Mouse (Mus musculus) layer of hippocampus, adult 8-10 months (tissue): ENCODE measurements at regions not wholly inside any gene's neighbourhood (a gene's known extent, or its start where the extent isn't known, plus 50 kb on each side); places are given as distances from the start of the nearest gene placed in this dataset.
"Not testable (repeated sequence)": the region's sequence is repeated elsewhere in the genome, so short reads cannot be mapped to it uniquely, and the experiment has no call there.

Source experiments
- DNase-seq, 2 experiments: peaks; one replicate each; pipeline ENCODE4 v3.0.0; 2022; ENCODE audit warnings: low spot score in 2 of 2

DNA sequence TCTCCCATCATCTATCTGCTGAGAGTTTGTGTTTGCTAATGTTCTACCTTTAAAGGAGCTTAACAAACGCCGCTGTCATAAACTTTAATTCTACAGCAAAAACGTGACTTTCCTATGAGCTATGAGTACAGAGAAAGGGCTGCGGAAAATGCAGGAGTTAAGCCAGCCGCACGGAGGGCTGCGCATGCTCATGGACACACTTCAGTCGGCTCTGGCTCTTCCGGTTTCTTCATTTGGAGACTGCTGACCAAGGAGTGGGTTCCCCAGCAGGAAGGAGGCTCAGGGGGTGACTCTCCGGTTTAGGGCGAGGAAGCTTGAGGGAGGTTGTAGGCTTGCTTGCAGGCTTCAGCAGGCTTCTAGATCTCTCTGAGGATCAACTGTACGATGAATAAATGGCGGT, 59.3 kb downstream of the Sox2 start:
- DNase-seq: no peak

DNA sequence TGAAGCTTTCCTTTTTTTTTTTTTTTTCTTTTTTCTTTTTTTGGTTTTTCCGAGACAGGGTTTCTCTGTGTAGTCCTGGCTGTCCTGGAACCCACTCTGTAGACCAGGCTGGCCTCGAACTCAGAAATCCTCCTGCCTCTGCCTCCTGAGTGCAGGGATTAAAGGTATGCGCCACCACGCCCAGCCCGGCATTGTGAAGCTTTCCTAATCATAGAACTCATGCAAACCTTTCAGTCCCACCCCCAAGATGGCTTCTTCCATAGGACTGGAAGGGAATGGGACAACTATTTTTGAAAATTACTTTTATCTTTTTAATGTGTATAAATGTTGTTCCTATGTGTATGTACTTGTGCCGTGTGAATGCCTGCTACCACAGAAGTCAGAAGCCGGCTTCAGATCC, 61.9 kb downstream of the Sox2 start:
- not testable (repeated sequence) for DNase-seq

DNA sequence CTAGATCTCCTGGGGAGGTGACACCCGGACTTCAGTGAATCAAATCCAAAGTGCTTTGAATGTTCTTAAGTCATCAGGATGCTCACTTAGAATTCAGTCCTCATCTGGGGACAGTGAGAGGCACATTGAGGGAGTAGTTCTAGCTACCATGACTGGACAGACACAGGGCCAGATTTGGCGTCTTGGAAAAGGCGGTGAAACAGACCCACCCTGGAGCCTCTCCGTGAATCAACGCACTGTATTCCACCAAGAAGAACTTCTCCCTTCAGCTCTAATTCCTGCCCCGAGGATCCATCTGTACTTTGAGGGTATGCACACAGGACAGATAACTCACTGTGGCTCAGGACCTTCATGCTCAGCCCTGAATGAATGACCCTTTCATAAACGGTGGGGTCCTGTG, 72.3 kb downstream of the Sox2 start:
- no peak for DNase-seq

DNA sequence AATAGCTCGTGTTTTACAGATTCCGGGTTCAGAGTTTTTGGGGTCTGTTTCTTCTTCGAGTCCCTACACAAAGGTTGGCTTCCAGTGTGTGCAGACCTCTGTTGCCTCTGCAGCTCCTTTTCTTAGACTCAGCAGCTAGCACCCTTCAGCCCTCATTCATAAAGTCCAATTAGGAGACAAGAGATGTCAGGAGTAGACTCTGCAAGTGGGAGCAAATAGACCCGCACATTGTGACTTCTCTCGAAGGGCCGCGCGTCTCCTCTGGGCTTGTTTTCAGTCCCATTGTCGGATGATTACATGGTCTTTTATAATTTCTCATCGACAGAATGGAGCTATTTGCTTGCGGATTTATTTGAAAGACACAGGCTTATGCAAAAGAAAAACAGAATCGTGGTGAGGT, 76.8 kb downstream of the Sox2 start:
- no peak for DNase-seq

DNA sequence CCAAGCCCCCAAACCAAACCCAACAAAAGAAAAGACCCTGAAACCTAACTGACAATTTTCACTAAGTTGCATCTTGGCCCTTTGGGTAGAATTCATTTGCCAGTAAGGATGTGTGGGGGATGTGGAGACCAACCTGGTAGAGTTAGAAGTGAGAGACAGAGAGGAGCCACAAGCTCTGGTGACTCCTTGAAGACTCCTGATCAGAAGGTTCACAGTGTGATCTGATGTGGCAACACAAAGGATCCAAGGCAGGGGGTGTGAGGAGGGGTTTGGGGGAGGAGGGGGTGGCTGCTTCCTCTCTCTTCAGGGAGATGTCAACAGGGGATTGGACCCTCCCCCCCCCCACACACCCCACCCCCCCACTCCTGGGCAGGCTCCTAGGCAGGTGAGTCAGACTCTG, 78.1 kb downstream of the Sox2 start:
- DNase-seq: no peak

DNA sequence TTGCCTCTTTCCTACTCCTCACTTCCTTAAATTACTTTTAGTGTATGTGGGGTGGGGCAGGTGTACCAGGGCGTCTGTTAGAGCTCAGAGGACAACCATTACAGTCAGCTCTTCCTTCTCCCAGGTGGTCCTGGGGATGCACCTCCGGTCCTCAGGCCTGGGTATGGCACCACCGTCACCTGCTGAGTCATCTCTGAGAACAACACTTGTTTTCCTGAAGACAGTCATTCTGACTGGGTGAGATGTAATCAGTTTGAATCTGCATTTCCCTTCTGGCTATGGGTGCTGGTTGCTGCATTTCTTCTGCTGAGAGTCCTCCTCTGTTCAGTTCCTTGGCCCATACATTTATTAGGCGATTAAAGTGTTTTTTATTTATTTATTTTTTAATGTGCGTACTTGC, 84.8 kb downstream of the Sox2 start:
- no peak for DNase-seq

DNA sequence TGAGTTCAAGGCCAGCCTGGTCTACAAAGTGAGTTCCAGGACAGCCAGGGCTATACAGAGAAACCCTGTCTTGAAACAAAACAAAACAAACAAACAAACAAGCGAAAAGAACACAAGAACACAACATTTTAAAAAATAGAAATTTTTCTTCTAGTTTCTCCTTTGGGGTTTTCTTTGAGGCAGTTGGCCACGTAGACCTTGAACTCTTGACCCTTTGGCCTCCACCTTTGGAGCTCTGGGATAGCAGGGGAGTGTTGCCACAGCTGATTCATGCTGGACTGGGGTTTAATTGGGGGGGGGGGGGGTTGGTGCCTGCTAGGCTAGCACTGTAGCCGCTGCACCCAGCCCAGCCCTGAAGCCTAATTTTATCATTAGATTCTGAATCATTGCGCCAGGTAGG, 87.8 kb downstream of the Sox2 start:
- DNase-seq: no peak

DNA sequence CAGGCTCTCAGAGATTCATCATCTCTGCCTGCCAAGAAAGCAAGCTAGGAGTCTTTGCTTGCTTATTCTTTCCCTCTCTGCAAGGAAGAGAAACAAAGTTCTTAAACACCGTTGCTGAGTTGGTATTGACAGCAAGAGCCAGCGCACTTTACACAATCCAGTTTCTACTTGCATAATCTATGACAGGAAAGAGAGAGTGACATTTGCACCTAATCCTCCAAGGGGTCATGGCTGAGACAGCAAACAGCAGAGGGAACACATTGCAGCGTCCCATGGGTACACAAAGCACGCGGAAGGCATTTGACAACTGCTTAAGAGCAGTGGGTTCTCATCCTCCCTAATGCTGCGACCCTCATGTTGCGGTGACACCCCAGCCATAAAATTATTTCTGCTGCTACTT, 88.7 kb downstream of the Sox2 start:
- no peak for DNase-seq

DNA sequence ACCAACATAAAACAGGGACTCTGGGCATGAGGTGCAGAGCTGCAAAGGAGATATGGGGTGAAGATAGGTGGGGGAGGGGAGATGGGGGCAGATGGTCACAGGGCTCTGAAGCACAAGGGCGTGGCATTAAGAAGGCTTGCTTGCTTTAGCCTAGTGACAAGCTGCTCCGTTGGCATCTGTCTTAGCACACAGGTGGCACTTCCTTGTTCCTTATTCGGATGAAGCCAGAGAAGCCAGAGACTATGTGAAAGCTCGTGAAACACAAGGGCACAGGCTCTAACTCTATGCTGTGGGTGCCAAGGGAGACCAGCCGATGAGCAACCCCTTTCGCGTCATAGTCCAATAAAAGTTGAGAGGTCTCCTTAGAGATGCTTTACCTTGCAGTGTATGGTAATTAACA, 89.5 kb downstream of the Sox2 start:
- DNase-seq: no peak

DNA sequence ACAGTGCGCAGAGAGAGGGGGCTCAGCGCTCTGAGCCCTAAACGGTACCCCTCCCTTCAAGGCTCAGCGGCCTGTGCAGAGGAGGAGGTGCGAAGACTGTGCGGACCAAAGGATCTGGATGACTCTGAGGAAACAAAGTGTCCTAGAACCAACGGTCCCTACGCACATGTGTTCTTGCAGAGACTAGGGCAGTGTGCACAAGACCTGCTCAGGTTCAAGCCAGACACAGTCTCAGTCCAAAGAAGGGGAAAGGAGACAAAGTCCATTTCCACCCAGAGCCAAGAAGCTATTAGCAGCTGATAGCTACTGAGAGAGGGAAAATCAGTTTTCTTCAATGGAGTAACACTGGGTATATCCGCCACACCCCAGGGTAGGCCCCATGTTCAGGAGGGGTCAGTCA, 89.9 kb downstream of the Sox2 start:
- no peak for DNase-seq

DNA sequence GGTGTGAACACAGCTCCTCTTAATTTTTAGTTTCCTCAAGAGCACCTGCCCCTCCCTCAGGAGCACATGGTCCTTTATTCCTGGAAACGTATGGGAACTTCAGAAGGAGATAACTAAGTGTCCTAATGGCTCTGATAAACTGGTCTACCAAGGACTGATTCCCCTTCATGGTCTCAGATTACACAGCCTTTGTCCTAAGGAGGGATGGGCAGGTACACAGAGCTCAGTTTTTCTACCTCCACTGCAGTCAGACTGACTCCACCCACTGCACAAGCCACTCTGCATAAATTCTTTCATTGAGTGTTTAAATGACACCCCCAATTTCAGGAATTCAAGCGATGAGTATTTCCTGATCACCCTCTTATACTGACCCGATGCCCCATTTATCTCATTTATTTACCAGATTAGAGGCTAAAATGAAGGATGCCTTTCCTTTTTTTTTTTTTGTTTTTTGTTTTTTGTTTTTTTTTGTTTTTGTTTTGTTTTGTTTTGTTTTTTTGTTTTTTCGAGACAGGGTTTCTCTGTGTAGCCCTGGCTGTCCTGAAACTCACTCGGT, 95.1 kb downstream of the Sox2 start:
- no peak for DNase-seq

DNA sequence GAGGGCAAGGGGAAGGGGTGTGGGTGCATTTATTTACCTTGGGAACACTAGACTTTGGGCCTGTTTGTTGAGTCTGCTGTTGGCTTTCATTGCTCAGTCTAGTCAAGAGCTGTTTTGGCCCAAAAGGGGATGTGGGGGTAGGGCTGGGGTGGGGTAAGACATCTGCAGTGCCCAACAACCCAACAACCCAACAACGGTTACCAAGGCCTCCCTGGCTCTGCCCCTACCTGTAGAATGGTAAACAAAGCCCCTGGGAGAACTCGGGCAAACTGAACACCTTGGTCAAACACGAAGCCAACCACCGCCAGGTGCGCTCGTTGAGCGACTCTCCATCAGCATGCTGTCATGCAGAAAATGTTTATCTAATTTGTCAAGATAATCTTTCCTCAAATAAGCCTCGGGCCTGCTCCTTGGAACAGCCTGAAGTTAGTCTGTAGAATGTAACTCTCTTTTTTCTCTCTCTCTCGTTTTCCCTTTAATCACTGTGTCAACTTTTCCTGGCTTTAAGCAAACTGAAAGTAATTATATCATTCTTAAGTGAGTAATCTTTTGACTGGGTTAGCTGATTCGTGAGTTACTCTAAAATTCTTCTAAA, 97.4 kb downstream of the Sox2 start:
- DNase-seq: no peak

DNA sequence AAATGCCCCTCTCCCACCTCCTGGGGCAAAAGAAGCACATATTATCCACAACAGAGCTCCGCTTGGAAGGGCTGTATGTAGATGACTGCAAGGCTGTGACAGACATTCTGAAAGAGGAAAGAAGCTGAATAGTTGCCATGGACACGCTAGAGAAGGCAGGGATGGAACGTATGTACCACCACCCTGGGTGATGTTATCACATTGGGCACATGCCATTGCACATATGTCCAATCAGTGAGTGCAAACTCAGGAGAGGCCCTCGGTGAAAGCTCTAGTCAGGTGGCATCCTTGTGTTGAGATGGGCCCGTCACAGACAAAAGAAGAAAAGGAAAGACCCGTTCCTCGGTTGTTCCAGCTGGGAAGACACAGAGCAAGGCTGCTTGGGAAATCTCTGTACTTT, 99.8 kb downstream of the Sox2 start:
- no peak for DNase-seq

DNA sequence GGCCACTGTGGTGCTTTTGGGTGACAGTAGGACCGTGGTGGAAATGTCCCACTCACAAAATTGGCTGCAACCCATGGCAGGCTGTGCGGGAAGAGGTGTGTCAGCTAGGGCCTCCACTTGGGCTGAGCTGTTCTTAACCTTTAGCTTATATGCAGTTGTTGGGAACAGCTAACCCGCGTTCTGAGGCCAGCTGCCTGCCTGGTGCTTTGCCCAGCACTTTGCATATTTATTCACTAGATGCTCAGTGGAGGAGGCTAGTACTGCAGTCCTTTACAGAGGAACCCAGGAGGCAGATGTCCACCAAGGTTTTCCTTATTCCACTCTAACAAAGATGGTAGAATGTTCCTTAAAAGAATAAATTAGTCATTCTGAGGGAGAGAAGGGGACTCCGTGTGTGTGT, 101.3 kb downstream of the Sox2 start:
- no peak for DNase-seq

DNA sequence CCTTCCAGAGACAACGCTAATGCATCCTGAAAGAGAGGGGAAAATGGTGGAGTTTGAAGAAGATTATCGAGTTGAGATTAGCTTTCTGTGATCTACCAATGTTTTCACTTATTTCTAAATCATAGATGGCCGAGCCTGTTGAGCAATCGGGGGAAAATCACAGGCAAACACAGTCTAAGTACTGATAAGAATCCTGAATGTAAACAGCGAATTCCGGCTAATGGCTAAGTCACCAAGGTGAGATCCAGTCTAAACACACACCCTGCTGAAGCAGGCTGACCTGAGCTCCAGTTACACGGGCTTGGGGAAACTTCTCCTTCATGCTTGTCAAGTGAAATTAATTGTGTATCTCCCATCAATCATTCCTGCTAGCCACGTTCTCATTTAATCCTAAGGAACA, 103.4 kb downstream of the Sox2 start:
- DNase-seq: no peak

DNA sequence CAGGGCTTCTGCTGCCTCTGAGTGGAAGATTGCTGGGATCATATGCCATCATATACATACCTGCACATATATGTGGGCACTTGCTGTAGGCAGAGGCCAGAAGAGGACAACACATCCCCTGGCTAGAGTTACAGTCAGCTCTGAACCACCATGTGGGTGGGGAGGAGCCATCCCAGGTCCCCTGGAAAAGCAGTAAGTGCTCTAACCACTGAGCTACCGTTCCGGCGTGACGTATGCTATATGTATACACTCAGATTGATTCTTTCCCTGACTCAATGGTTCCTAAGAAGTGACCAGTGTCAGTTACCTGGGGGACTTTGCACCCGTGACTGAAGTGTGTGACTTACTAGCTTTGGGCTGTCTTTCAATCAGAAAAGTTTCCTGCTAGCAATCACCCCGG, 104.6 kb downstream of the Sox2 start:
- DNase-seq: no peak

DNA sequence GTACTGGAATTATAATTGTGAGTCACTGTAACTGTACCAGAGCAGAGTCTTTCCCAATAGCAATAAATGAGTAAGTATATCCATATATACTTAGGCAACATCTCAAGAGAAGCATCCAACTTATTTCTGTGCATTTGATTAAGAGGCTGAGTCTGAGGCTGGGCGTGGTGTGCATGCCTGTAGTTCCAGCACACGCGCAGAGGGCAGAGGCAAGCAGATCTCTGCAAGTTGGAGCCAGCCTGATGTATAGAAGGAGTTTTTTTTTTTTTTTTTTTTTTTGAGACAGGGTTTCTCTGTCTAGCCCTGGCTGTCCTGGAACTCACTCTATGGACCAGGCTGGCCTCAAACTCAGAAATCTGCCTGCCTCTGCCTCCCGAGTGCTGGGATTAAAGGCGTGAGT, 105.1 kb downstream of the Sox2 start:
- DNase-seq: not testable (repeated sequence)

DNA sequence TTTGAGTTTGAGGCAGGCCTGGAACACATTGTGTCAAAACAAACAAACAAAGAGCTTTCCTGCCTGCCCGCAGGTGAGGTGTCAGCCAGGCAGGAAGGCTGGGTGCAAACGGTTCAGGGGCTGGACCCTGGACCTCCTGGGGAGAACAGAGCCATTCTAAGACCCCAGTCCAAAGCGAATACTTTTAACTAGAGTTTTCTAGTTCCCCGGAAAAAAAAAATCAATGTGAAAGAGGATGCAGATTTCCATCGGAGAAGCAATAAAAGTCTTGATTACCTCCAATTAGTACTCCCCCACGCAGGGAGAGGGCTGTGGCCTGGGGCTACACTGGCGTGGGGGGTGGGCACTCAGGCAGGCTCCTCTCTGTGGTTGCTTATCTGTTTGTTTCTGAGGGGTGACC, 106.4 kb downstream of the Sox2 start:
- no peak for DNase-seq

DNA sequence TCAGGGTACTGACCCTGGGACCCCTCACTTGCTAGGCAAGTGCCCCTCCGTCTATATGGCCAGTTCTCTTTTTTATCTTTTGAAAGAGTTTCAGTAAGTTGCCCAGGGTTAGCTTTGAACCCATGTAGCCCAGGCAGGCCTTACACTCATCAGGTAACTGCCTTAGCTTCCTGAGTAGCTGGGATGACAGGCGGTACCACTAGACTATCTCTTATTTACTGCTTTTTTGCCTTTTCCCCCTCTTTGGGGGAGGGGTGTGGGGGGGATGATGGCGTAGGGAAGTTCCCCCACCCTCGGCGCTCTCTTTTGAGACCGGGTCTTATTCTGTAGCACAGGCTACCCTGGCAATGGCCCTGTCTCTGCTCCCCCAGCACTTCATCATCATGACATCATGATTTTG, 106.9 kb downstream of the Sox2 start:
- no peak for DNase-seq

DNA sequence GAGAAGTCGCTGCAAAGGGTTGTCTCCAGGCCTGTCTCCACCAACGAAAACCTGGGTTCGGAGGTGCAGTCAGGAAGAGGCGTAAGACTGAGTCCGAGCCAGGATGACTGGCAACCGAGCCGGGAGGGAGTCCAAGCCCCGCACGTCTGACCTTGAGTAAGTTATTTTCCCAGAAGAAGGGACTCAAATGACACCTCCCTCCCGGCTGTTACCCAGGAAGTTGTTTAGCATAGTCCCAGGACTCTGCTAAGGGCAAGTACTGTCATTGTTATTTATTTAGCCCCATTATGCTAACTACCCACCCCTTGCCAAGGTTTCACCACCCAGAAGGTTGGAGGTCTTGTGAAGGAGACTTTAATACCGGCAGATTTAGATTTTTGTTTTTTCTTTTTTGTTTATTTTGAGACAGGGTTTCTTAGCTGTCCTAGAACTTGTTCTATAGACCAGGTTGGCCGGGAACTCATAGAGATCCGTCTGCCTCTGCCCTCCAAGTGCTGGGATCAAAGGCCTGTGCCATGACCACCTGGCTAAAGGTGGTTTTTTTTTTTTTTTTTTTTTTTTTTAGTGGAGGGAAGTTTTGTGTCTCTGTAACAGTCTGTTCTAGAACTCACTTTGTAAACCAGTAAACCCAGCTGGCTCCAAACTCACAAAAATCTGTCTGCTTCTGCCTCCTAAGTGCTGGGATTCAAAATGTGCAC, 107.8 kb downstream of the Sox2 start:
- no peak for DNase-seq

DNA sequence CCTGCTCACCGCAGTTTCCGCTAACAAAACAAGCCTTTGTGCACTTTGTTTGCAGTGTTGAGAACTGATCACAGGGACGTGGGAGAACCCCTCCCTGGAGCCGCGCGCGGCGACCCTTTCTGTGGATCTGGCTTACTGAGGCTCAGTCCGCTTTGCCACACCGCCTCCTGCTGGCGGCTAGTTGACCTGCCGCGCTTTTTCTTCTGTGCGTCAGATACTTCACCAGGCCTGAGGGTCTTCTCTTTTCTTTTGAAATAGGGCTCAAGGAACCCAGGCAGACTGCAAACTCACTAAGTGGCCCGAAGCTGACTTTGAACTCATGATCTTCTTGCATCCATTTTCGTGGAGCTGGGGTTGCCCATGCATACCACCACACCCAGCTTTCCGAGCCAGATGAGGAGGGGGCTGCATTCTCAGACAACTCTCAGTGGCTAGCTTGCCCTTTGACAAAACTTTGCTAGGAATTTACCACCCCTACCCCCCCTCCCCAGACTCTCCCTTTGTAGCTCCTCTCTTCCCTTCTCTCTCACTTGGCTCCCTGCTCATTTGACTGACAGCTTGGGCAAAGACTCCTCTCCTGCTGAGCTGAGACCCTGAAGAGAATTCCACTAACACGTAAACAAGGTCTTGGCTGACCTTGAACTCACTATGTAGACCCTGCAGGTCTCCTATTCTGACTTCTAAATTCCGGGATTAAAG, 109.9 kb downstream of the Sox2 start:
- no peak for DNase-seq

DNA sequence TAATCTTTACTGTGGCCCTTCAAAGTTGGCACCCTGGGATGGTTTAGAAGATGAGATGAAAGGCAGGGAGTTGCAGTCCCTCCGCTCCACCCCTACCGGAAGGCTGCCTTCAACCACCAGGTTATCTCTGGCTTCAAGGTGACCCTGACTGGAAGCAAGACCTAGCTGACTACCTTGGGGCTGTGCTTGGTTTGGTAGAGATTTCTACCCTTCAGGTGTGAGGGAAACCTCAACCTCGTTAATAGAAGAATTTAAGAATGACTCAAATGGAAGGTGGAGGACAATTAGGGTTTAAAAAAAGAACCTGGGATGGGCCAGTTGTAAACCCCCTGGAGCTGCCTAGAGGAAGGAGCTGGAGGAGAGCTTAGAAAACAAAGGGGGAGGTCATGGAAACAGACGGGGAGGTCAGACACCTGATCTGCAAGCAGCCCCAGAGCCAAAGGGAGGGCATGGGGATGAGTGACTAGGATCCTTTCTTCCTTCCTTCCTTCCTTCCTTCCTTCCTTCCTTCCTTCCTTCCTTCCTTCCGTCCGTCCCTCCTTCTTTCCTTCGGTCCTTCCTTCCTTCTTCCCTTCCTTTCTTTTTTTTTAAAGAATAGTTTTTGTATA, 111.1 kb downstream of the Sox2 start:
- DNase-seq: no peak
